Mouse (Mus musculus) testis, adult 2 months (tissue): ENCODE data around the gene Adh5.

Source experiments
- CTCF ChIP-seq: fragments of 200-500 bp; IDR thresholded peaks from 2 replicates; pipeline ENCODE4 v1.5.1; 2012; ENCODE audit warnings: low read depth, mild to moderate bottlenecking, inconsistent platforms, low read length, moderate library complexity; ENCODE audit not compliant: control insufficient read depth, insufficient read depth, insufficient replicate concordance
- POLR2A ChIP-seq: fragments of 200-500 bp; IDR thresholded peaks from 2 replicates; pipeline ENCODE4 v1.6.1; 2012; ENCODE audit warnings: low read depth, mild to moderate bottlenecking, inconsistent platforms, low read length, moderate library complexity; ENCODE audit not compliant: control insufficient read depth

GRCm38 (mm10) chr3:138443465-138443771 lies 525 bp downstream of the Adh5 start:
- TF ChIP-seq CTCF (no peak), POLR2A (no peak)
